Mouse (Mus musculus) urinary bladder, postnatal 4 days (tissue): ENCODE data around the gene Fndc5.

Experiments used
- DNase-seq, 2 experiments: peaks; one replicate each; pipeline ENCODE4 v3.0.0; 2021 to 2022; ENCODE audit warnings: low spot score in 2 of 2

Gene Fndc5

GRCm38 (mm10) chr4:129136579-129137391 is at the start of gene Fndc5:
Gene Fndc5 (plus strand): TSS chr4:129136999.
- no peak for DNase-seq

DNA sequence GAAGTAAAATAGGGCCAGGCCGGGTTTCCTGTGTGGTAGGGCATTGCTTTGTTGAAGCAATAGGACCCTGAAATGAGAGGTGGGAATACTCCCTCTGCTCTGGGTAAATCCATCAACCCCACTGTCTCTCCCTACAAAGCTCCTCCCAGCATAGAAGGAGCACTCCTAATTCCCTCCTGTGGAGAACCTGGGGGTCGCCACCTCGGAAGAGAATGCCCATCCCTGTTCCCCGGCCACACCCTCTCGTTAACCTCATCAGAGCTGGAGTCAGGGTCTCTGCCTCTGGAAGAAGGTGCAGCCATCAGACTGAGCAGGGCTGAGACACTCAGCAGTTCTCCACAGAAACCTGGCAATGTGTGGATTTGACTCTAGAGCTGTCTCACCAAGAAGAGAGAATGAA is 48.9 kb upstream of the Fndc5 start:
- DNase-seq, result no peak

DNA sequence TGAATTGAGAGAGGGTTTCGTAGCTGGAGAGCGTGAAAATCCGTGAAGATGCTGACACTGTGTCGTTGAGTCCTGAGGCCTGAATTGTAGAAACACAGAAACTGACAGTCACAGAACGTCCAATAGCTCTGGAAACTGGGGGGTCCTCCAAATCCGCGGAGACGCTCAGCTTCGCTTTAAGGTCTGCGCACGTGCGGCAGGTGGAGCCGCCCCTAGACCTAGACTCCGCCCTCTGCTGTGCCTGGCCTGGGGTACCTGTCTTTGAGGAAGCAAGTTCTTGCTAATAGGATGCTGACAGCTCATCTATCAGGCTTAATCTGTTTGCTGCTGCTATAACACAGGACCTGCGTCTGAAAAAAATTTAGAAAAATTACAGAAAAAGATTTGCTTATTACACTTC is 41.5 kb upstream of the Fndc5 start:
- DNase-seq, result no peak

DNA sequence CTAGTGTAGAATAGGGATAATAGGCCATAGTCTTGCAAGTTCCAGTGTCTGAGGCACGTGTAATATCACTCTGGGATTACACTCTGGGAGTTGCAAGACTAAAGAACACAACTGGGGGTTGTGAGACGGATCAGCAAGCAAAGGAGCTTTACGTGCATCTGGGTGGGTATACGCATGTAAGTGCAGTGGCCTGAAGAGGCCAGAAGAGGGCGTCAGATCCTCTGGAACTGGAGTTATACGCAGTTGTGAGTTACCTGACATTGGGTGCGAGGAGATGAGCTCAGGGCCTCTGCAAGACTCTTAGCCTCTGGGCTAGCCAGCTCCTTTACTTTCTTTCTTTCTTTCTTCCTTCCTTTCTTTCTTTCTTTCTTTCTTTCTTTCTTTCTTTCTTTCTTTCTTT is 39.8 kb upstream of the Fndc5 start:
- DNase-seq, result no peak

DNA sequence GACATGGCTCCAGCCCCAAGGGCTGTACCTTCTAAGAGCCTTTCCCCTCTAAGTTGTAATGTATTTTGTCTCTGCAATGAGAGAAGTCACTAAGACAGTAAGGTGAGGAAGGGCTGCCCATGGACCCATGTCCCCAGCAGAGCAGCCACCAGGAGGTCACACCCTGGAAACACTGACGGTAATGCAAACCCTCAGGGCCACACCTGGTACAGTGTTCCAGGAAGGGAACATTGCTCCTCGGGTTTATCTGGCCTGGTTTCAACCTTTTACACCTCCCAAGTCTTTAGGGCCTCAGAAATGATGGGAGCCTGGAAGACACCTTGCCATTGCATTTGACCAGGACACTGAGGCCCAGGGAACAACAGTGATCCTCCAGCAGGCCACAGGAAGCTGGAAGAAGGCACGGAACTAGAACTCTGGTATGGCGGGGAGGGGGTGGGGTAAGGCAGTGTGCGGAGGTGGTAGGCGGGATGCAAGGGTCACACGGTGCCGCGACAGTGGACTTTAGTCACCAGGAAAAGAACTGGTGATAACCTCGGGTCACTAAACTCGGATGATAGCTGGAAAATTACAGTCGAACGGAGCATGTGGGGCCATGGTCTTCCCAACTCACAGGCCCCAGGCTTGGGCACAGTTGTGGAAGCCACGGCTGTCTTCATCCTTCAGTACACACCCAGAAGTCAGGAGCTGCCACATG is 34.5 kb upstream of the Fndc5 start:
- DNase-seq, result no peak

DNA sequence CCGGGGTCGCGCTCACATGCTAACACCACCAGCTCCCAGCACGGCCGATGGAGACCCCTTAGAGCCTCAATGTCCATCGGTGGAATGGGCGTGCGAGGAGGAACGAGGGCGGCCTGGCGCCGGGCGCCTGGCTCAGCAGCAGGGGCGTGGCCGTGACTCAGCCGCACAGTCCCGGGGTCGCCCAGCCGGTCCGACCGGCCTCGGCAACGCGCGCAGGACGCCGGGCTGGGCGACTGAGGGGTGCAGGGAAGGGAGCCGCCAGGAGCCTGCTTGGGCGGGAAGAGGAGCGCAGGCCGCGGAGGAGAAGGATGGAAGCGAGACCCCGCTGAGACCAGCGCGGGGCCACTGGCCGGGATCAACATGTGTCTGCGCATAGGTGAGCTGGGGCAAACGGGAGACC is 31.4 kb upstream of the Fndc5 start, which contains the start of gene Tmem54:
Tmem54 (plus strand) TSS at position 193 of the 400 bp plus-strand sequence.
- peak in 1 of 2 experiments; percentile 44 for DNase-seq

DNA sequence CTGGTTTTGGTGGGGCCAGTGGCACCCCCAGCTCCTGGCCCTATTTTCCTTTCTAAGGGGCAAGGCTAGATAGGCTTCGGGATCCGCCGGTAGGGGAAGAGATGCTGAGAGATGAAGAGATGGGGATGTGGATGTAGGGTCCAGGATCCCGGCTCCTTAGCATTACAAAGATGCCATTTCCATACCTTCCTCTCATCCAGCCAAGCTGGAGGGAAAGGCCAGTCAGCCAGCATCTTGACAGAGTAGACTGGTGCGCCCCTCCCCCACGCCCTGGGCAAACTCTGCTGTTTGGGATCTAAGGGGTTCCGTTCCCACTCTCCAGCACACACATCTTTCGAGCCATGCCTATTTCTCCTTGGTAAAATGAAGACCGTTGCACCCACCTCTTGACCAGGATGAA is 30.7 kb upstream of the Fndc5 start:
- DNase-seq, result no peak

- DNase-seq, result no peak
Measured at GRCm38 (mm10) chr4:129107348-129107899, 29.4 kb upstream of the Fndc5 start.

DNA sequence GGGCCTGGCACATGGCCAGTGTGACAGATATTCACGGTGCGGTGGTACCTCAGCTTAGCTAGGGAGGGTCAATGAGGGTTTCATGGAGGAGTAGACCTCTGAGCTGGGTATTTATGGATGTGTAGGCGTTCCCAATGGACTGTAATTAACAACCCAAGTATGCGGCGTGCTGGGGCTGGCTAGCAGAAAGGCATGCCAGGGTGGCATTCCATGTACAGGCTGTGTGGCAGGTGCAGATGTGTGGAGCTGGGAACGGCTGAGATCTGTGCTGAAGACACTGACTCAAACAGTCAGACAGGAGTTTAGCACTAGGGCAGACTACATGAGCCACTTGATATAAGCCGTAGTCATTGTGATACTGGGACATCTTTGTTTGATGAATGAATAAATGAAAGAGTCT is 28.2 kb upstream of the Fndc5 start:
- DNase-seq, result no peak

GRCm38 (mm10) chr4:129110804-129111203 is 26.0 kb upstream of the Fndc5 start:
- DNase-seq, result no peak

- DNase-seq, result no peak
Measured at GRCm38 (mm10) chr4:129111350-129111749, 25.4 kb upstream of the Fndc5 start.

- no peak for DNase-seq
Measured at GRCm38 (mm10) chr4:129112231-129112630, 24.6 kb upstream of the Fndc5 start.

DNA sequence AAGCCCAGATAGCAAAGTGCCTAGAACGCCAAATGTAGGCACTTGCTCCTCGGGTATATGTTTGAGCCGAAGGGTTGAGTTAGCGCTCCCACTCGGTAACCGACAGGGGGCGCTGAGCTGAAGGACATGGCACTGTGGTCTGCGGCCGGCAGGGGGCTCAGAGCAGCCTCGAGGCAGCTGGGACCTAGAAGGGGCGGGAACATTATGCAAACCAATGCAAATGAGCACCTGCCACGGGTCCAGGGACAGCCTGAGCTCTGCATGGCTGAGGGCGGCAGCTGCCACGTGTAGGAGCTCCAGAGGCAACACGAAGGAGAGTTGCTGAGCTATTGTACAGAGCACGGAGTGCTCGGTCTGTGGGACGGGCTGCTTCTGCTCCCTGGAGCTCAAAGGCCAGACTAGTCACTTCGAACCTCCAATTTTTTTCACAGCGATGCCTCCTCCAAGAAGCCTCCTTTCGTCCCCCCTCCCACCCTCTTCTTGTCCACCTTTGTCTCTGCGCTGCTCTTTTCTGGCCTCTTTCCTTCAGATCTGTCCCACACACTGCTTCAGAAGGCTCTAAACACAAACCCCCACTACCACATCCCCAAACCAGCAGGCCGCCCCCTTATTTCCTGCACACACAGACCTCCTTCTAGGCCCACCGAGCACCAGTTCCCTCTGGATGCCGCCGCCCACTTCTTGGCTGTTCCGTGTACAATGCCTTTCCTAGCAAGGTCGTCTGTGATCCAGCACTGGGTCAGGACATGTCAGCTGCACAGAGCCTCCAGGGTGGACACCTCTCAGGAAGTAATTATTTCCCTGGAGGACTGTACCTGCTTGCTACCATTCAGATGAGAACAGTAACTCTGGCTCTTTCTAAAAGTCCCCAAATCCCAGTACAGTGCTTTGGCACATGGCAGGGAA is 23.5 kb upstream of the Fndc5 start:
- peak; percentile 67 to 81 for DNase-seq

GRCm38 (mm10) chr4:129116703-129117102 is 20.1 kb upstream of the Fndc5 start:
- no peak for DNase-seq

GRCm38 (mm10) chr4:129117720-129118510 is 18.9 kb upstream of the Fndc5 start:
- no peak for DNase-seq

DNA sequence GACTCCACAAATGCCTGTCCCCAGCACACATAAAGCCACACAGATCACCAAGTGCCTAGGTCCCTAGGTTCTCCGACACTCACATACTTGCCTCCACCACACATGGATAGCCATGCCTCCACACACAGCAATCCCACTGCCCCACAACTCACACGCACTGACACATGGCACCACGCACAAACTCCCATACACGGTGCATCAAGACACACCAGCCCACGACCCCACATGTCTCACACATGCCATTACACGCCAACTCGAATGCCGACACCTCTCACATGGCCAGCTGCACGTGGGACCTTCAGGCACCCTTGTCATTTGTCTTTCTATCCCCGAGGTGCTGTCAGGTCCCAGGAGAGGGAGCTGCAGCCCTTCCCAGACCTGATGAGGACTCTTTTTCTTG is 17.1 kb upstream of the Fndc5 start:
- DNase-seq, result no peak

- DNase-seq, result peak; percentile 62 to 82
Measured at GRCm38 (mm10) chr4:129120520-129121445, 16.0 kb upstream of the Fndc5 start.

- DNase-seq, result no peak
Measured at GRCm38 (mm10) chr4:129121569-129122086, 15.2 kb upstream of the Fndc5 start, which contains the start of gene Hpca. Gene Hpca (minus strand): TSS chr4:129122036.

DNA sequence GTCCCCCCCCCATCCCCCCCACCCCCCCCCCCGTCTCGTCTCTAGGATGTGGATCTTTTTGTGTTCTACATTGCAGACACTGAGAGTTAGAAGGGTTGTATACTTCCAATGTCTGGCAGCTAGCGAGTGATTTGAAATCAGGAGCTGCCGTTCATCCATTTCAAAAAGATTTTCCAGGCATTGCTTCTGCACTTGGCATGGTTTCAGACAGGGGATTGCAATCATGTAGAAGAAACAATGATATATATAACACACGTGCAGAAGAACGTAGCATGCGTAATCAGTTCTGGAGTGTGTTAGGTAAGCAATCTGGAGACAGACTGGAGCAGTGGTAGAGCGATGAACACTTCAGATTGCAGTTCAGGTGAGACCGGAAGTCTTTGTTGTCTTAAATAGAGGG is 14.7 kb upstream of the Fndc5 start:
- DNase-seq, result no peak

GRCm38 (mm10) chr4:129122719-129123118 is 14.1 kb upstream of the Fndc5 start:
- DNase-seq, result no peak
